Mouse (Mus musculus): Measurements from ENCODE around the gene Scamp2. TPM values are rescaled to one million over a fixed set of nuclear protein-coding genes. Genes with fewer than 3 reads are reported as not detected.

Scamp2 gene
- polyA plus RNA-seq, 1 experiment from 2014 or later: 44.1 TPM

DNA sequence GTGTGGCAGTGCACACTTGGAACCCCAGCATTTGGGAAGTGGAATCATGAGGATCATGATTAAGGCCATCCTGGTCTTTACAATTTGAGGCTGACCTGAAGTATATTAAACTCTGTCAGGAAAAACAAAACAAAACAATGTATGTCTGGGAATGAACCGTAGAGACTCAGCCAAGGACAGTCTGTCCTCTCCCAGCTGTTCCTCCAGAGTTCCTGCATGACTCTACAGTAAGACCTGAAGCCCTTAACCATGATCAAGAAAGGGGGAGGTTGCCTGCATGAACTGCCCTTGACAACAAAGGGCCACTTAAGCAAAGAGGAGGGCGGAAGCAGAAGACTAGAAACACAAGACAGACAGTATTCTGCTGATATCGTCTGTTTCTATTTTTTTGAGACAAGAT, 14.8 kb downstream of the Scamp2 start:
- Histone ChIP-seq H3K9me3 (replicated peaks; ENCODE audit: control insufficient read depth, low read length, poor library complexity, severe bottlenecking) (no peaks in the 10 kb centered on the region), H3K4me1 (ENCODE audit: control insufficient read depth, insufficient read depth, low read length) (no peaks in the 10 kb centered on the region), H3K4me2 (ENCODE audit: low read length) (no peak overlapping the region), H3K4me3 (ENCODE audit: low read depth, low read length) (no peak overlapping the region), H3K36me3 (ENCODE audit: control insufficient read depth, insufficient read depth, low read length) (peaks cover 13% of the 10 kb centered on the region), H3K27ac (ENCODE audit: low read length) (no peak overlapping the region), H3K27me3 (ENCODE audit: control insufficient read depth, insufficient read depth, low read depth, low read length) (no peaks in the 10 kb centered on the region), H3K9ac (ENCODE audit: low read depth, low read length) (no peak overlapping the region)
- 85% methylated on average over 3 of the region's 3 CpGs for WGBS
- no peak for ATAC-seq

GRCm38 (mm10) chr9:57577144-57577849, 16.6 kb downstream of the Scamp2 start:
- Histone ChIP-seq H3K4me1 (ENCODE audit: control insufficient read depth, insufficient read depth, low read length) (no peaks in the 10 kb centered on the region), H3K27ac (ENCODE audit: low read length) (no peak overlapping the region), H3K4me2 (ENCODE audit: low read length) (no peak overlapping the region), H3K9ac (ENCODE audit: low read depth, low read length) (no peak overlapping the region), H3K27me3 (ENCODE audit: control insufficient read depth, insufficient read depth, low read depth, low read length) (no peaks in the 10 kb centered on the region), H3K36me3 (ENCODE audit: control insufficient read depth, insufficient read depth, low read length) (peaks cover 25% of the 10 kb centered on the region), H3K4me3 (ENCODE audit: low read depth, low read length) (no peak overlapping the region), H3K9me3 (replicated peaks; ENCODE audit: control insufficient read depth, low read length, poor library complexity, severe bottlenecking) (no peaks in the 10 kb centered on the region)
- no peak for ATAC-seq
- WGBS: 91% methylated on average over 6 of the region's 6 CpGs

GRCm38 (mm10) chr9:57584991-57585390, 24.2 kb downstream of the Scamp2 start:
- no peak for ATAC-seq
- 86% methylated on average over 3 of the region's 3 CpGs for WGBS
- Histone ChIP-seq H3K4me1 (ENCODE audit: control insufficient read depth, insufficient read depth, low read length) (peaks cover 6% of the 10 kb centered on the region; the same call in 1 of the 2 replicates), H3K27me3 (ENCODE audit: control insufficient read depth, insufficient read depth, low read depth, low read length) (no peaks in the 10 kb centered on the region), H3K4me2 (ENCODE audit: low read length) (no peak overlapping the region), H3K9ac (ENCODE audit: low read depth, low read length) (no peak overlapping the region), H3K9me3 (replicated peaks; ENCODE audit: control insufficient read depth, low read length, poor library complexity, severe bottlenecking) (no peaks in the 10 kb centered on the region), H3K27ac (ENCODE audit: low read length) (no peak overlapping the region), H3K36me3 (ENCODE audit: control insufficient read depth, insufficient read depth, low read length) (peaks cover 34% of the 10 kb centered on the region), H3K4me3 (ENCODE audit: low read depth, low read length) (no peak overlapping the region)

- H3K36me3 ChIP-seq (ENCODE audit: control insufficient read depth, insufficient read depth, low read length): peaks cover 22% of the 10 kb centered on the region
- peaks cover 10% of the 10 kb centered on the region; the same call in 1 of the 2 replicates for H3K4me1 ChIP-seq (ENCODE audit: control insufficient read depth, insufficient read depth, low read length)
- H3K9me3 ChIP-seq (replicated peaks; ENCODE audit: control insufficient read depth, low read length, poor library complexity, severe bottlenecking): no peaks in the 10 kb centered on the region
- under 1% methylated on average over 57 of the region's 58 CpGs for WGBS
- peak within 1 kb of the TSS; percentile 66 for H3K4me3 ChIP-seq (ENCODE audit: low read depth, low read length)
- peak within 1 kb of the TSS; percentile 89 for H3K9ac ChIP-seq (ENCODE audit: low read depth, low read length)
- no peaks in the 10 kb centered on the region for H3K27me3 ChIP-seq (ENCODE audit: control insufficient read depth, insufficient read depth, low read depth, low read length)
- H3K4me2 ChIP-seq (ENCODE audit: low read length): peak within 1 kb of the TSS; percentile 90
- peak; percentile 88 for ATAC-seq
- H3K27ac ChIP-seq (ENCODE audit: low read length): peak within 1 kb of the TSS; percentile 82
Measured at GRCm38 (mm10) chr9:57589224-57590126, 28.7 kb downstream of the Scamp2 start, which contains the start of gene Ulk3. Ulk3 (plus strand) TSS chr9:57589452.

DNA sequence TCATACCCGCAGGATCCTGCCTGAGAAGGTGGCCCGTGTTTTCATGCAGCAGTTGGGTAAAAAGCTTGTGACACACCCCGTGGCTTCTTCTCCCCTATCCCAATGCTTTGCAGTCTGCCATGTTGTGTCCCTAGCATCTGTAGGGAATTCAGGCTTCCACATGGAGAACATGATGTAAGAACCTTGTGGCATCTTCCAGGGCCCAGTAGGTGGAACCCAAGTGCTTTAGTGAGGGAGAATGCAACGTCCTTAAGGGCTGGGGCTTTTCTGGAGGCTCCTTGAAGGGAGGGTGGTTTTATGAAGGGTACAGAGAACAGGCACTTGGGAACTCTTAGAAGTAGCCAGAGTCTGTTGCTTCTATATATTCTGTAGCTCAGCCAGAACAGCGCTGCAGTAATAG, 30.0 kb downstream of the Scamp2 start:
- Histone ChIP-seq H3K36me3 (ENCODE audit: control insufficient read depth, insufficient read depth, low read length) (peaks cover 16% of the 10 kb centered on the region), H3K4me3 (ENCODE audit: low read depth, low read length) (no peak overlapping the region), H3K9ac (ENCODE audit: low read depth, low read length) (no peak overlapping the region), H3K9me3 (replicated peaks; ENCODE audit: control insufficient read depth, low read length, poor library complexity, severe bottlenecking) (no peaks in the 10 kb centered on the region), H3K27me3 (ENCODE audit: control insufficient read depth, insufficient read depth, low read depth, low read length) (no peaks in the 10 kb centered on the region), H3K27ac (ENCODE audit: low read length) (no peak overlapping the region), H3K4me1 (ENCODE audit: control insufficient read depth, insufficient read depth, low read length) (peaks cover 10% of the 10 kb centered on the region; the same call in 1 of the 2 replicates), H3K4me2 (ENCODE audit: low read length) (peak overlapping the region; percentile 90; the same call in 1 of the 2 replicates)
- no peak for ATAC-seq
- WGBS: 38% methylated on average over 5 of the region's 5 CpGs

DNA sequence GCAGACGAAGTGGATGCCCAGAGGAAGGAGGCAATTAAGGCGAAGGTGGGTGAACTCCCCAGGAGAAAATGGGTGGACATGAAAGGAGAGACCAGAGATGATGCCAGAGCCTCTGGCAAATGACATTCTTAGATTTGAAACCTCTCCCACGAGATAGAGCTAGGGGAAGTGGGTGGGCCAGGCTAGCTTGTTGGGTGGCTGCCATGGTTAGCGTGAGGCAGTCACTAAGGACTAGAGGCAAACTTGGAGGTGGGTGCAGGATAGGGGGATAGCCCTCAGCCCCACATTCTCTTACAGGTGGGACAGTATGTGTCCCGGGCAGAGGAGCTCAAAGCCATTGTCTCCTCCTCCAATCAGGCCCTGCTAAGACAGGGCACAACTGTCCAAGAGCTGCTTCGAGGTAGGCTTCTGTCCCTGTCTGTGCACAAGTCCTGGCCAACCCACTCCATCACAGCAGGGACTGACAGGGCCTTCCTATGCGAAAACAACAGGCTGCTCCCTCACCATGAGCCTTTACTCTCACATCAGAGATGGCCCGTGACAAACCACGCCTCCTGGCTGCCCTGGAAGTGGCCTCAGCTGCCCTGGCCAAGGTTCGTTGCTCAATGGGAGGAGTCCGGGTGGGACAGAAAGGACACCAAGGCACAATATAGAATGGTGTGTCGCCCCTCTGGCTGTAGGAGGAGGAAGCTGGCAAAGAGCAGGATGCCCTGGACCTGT, 32.9 kb downstream of the Scamp2 start:
- no peak overlapping the region for H3K4me3 ChIP-seq (ENCODE audit: low read depth, low read length)
- H3K4me2 ChIP-seq (ENCODE audit: low read length): no peak overlapping the region
- no peak for ATAC-seq
- WGBS: 54% methylated on average over 12 of the region's 12 CpGs
- H3K4me1 ChIP-seq (ENCODE audit: control insufficient read depth, insufficient read depth, low read length): peaks cover 10% of the 10 kb centered on the region; the same call in 1 of the 2 replicates
- H3K27me3 ChIP-seq (ENCODE audit: control insufficient read depth, insufficient read depth, low read depth, low read length): no peaks in the 10 kb centered on the region
- H3K9ac ChIP-seq (ENCODE audit: low read depth, low read length): 0 out of 2 replicates have a peak overlapping the region, but pooled peaks have one; percentile 18
- no peak overlapping the region for H3K27ac ChIP-seq (ENCODE audit: low read length)
- no peaks in the 10 kb centered on the region for H3K9me3 ChIP-seq (replicated peaks; ENCODE audit: control insufficient read depth, low read length, poor library complexity, severe bottlenecking)
- peaks cover 13% of the 10 kb centered on the region for H3K36me3 ChIP-seq (ENCODE audit: control insufficient read depth, insufficient read depth, low read length)

GRCm38 (mm10) chr9:57594174-57594509, 33.4 kb downstream of the Scamp2 start:
- ATAC-seq: no peak
- Histone ChIP-seq H3K4me3 (ENCODE audit: low read depth, low read length) (no peak overlapping the region), H3K4me1 (ENCODE audit: control insufficient read depth, insufficient read depth, low read length) (peaks cover 7% of the 10 kb centered on the region; the same call in 1 of the 2 replicates), H3K27ac (ENCODE audit: low read length) (no peak overlapping the region), H3K9ac (ENCODE audit: low read depth, low read length) (no peak overlapping the region), H3K4me2 (ENCODE audit: low read length) (no peak overlapping the region), H3K36me3 (ENCODE audit: control insufficient read depth, insufficient read depth, low read length) (peaks cover 13% of the 10 kb centered on the region), H3K27me3 (ENCODE audit: control insufficient read depth, insufficient read depth, low read depth, low read length) (no peaks in the 10 kb centered on the region), H3K9me3 (replicated peaks; ENCODE audit: control insufficient read depth, low read length, poor library complexity, severe bottlenecking) (no peaks in the 10 kb centered on the region)
- WGBS: 77% methylated on average over 9 of the region's 9 CpGs

DNA sequence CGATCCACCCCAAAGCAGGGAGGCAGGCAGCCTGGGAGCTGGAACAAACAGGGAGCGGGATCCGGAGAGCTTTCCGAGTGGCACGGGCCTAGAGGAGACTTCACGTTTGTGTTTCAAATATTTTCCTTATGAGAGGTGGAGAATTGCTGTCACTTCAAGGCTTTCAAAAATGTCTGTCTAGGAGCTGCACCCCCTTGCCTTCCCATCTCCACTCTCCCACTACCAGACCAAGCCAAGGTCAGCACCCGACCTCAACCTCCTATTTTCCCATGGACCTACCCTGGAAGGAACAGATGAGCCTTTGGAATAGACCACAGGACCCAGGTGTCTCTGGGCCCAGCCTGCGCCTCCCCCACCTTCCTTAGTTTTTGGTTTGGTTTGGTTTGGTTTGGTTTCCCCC, 36.5 kb downstream of the Scamp2 start:
- Histone ChIP-seq H3K27ac (ENCODE audit: low read length) (no peak overlapping the region), H3K27me3 (ENCODE audit: control insufficient read depth, insufficient read depth, low read depth, low read length) (no peaks in the 10 kb centered on the region), H3K4me2 (ENCODE audit: low read length) (no peak overlapping the region), H3K4me3 (ENCODE audit: low read depth, low read length) (no peak overlapping the region), H3K9ac (ENCODE audit: low read depth, low read length) (no peak overlapping the region), H3K9me3 (replicated peaks; ENCODE audit: control insufficient read depth, low read length, poor library complexity, severe bottlenecking) (no peaks in the 10 kb centered on the region), H3K36me3 (ENCODE audit: control insufficient read depth, insufficient read depth, low read length) (peaks cover 13% of the 10 kb centered on the region), H3K4me1 (ENCODE audit: control insufficient read depth, insufficient read depth, low read length) (peaks cover 8% of the 10 kb centered on the region; the same call in 1 of the 2 replicates)
- 80% methylated on average over 8 of the region's 8 CpGs for WGBS
- no peak for ATAC-seq
